Mouse (Mus musculus): ENCODE data around the gene Uchl5. TPM values are rescaled to one million over a fixed set of nuclear protein-coding genes. Genes with fewer than 3 reads are reported as not detected.

Uchl5 gene
- total RNA-seq (2022) = 10 to 100 TPM; 15.6 to 21.7 (median 18.2) TPM

DNA sequence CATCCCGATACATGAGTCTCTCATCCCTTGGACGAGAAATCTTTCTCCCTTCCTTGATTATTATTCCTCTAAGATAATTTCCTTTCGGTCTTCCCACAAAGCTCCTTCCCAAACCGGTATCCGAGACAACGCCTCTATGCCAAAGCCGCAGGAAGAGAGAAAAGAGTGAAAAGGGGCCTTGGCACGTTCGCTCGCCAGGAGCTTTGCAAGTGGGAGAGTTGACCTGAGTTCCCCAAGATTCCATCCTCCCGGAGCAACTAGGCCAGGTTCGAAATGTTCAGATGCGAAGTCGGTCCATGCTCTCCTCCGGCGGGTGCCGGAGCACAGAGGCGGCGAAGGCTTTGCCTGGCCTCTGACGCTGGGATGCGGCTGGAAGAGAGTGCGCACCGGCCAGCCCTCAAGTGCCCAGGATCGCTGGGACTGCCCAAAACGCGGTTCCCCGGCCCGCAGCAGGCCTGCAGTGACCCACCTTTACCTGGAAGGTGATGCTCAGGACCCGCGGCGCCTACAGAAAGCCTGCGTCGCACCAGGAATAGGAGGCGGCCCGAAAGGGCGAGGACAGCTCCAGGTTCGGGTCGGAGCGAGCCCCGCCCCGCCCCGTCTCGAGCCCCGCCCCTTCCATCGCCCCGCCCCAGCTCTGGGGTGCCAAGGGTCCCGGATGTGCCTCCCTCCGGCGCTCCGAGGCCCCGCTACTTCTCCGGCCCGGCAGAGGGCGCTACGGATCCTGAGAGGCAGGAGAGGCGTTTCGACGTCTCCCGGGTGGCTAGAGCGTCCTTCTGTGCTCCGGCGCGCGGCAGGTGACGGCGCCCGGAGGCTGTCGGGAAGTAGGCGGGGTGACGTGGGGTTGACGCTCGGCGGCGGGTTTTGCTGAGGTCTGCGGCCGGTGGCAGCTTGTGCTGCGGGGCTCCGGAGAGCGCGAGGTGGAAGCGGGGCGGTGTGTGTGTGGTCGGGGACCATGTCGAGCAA lies at the start of gene Uchl5, which contains the start of gene Trove2:
TSS of gene Uchl5 (plus strand) at position 827 of the 966 bp plus-strand sequence.
TSS of gene Trove2 (minus strand) at position 623 of the 966 bp plus-strand sequence.
- DNase-seq (ENCODE audit: low spot score) = peak; percentile 98

DNA sequence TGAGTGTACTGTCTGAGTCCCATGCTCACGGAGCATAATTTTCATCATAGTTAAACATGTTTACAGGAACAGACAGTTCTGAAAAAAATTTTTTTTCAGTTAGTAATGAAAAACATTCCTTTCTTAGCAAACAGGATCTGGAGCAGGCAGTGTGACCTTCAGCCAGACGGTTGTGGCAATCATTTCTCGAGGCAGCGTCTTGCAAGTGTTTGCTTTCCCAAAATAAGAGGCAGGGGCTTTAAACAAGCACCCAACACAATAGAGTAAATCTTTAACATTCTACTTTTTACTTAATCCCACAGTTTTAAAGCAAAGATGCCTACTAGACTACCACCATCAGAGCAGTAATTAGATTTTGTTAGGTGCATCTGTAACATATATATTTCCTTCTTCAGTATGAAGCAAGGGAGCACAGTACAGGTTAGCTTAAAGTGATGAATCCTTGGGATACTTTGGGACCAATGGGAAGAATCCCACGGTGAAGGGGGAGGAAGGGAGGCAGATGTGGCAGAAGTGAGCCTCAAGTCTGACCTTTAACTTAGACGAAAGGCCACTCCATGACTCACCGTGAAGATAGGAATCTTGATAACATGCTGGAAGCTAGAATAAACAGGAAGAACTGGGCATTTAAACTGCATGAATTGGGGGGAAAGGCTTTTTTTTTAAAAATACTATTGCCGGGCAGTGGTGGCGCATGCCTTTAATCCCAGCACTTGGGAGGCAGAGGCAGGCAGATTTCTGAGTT lies 49.2 kb upstream of the Uchl5 start:
- DNase-seq (ENCODE audit: low spot score) = no peak

DNA sequence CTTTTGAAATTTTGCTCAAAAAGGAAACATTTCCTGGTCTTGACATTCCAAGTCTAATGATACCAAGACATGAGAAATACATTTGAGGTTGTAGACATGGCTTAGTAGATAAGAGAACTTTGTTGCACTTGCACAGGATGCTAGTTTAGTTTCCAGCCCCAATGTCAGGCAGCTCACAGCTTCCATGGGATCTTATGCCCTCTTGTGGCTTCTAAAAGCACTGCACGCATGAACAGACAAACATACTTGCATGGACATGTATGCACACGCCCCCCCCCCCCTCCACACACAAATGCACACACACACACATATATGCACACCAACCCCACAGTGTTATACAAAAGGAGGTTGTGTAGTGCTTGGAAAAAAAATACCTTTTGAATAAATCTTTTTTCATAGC lies 46.2 kb upstream of the Uchl5 start:
- no peak for DNase-seq (ENCODE audit: low spot score)

DNA sequence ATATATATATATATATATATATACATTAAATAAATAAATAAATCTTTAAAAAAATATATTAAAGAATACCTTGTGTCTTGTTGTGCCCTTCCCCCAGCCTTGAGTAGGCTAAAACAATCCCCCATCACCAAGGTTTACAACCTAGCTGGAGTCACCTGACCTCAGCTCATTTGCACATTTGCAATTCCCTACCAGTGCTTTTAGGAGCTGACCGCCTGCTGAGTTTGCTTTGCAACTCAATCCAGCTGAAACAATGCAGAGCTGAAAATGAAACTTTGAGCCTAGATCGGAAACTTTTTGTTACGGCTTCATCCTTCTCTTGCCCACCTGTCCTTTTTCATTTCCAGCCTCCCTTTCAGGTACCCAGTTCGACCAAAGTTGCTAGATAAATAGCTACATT lies 45.4 kb upstream of the Uchl5 start:
- DNase-seq (ENCODE audit: low spot score) = no peak

DNA sequence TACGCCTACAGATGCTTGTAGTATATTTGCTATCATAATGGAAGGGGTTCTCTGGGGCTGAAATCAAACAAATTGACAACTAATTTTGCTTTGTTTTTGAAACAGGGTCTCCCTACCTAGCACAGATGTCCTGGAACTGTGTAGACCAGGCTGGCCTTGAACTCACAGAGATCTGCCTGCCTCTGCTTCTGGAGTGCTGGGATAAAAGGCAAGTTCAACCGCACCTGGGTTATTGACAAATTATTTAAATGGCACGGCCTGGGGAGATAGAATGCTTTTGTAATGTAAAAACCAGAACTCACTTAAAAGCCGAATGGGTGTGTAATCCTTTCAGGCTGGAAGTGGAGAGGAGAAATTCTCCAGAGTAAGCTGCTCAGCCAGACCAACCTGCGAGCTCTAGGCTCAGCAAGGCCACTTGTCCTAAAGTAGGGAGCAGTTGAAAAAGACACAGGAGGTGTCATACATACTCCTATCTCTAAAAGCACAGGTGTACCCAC lies 43.1 kb upstream of the Uchl5 start:
- DNase-seq (ENCODE audit: low spot score) = no peak

DNA sequence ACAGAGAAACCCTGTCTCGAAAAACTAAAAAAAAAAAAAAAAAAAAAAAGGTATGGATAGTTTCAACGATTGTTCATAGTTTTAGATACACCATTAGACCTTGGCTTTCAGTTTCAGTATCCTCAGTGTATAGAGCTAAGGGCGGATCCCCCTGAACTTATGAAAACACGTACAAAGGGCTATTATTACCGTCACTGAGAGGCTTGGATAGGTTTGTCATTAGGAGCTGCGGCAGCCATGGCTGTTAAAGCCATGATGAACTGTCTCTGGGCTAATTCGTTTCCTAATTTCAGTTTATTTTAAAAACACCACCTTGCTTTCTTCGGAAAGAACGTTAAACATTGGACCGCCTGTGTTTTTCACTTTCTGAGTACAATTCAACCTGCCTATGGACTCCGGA lies 38.3 kb upstream of the Uchl5 start:
- no peak for DNase-seq (ENCODE audit: low spot score)

DNA sequence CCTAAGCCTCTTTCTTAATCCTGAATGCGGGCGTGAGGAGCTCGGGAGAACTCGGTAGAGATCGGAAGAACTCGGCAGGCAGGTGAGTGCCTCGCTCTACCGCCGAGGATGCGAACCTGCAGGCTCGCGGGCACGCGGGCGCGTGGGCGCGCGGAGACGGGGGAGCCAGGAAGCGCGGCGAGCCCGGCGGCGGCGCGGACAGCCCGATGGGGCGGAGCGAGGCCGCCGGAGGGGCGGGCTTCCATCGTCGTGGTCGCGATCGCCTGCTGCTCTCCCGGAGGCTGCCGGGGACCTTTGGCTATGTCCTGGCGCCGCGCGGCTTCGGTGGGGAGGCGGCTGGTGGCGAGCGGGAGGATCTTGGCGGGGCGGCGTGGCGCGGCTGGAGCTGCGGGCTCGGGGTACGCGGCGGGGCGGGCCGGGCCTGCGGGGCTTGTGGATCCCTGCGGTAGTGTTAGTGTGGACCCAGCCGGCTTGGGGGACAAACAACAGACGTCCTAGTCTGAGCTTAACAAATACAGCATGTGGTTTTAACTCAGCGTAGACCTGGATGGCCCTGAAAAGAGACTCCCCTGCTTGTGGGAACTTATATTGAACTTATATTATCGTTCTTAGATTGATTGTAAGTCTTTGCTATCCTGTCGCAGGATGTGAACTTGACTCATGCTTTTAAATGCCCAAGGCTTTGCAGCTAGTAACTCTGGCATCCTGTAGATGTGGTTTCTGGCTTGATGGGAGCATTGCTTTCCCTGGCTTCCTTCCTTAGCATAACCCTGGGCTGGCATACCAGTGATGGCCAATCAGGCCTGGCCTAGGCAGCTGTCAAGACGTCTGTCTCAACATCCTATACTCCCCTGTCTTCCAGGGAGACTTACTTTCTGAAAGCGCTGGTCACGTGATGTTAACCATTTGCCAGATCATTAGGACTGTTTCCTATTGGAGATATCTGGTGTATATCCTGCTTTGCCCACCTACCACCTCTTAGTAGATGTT lies 37.4 kb upstream of the Uchl5 start:
- DNase-seq (ENCODE audit: low spot score) = peak; percentile 66

DNA sequence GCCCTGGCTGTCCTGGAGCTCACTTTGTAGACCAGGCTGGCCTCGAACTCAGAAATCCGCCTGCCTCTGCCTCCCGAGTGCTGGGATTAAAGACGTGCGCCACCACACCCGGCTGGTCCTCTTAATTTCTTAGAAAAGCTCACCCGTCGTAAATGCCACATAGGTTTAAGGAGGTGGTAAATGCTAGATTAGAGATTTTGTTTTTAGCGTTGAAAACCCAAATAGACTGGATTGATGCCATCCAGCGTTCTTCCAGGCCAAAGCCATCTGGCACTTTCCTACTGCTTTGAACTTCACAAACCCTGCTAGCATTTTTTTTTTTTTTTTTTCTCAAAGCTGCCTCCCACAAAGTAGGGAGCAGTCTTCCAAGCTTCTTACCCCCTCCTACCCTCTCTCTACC lies 36.5 kb upstream of the Uchl5 start:
- no peak for DNase-seq (ENCODE audit: low spot score)

DNA sequence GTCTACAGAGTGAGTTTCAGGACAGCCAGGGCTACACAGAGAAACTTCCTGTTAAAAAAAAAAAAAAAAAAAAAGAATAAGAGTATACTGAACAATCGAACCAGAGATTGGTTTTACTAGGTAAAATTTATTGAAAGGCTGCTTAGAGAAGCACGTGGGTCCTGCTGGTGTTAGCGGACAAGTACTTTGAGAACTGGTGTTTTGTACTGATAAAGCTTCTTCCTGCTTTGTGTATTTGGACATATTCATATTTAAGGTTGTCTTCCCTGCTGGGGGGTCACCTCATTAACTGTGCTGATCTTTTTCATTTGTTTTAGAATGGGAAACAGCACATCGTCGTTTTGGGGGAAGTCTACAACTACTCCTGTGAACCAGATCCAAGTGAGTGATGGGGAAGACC lies 35.7 kb upstream of the Uchl5 start:
- no peak for DNase-seq (ENCODE audit: low spot score)

DNA sequence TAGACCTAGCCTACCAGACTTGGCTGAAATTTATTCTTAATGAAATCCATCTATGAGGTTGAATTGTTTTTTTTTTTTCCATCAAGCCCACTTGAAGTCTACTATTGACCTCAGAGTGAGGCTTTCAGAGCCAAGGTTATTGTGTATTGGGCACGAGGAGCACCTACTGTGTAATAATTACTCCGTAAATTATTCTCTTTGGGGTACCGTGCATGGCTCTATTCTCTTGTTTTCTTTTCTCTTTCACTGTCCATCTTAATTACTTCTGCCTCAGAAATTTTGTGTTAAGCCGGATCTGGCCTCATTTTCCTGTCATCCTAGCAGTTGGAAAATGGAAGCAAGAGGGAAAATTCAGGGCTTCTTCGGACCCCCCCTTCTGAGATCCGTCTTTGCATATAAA lies 34.9 kb upstream of the Uchl5 start:
- DNase-seq (ENCODE audit: low spot score) = no peak

DNA sequence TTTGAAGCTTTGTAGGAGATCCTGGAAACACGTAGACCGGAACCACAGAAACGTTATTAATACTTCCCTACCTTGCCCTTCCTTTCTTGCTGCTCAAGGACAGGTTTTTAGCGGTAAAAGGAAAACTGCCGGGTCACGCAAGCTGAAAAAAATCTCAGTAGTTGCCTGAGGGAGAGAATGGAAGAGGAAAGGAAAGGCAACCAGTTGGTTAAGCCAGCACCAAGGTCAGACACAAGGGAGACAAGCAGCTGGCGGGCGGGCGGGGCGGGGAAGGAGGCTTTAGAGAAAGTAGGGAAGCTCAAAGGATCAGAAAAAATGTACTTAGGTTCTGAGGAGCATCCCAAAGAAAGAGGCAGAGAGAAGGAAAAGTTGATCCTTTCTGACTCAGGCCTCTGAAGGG lies 31.2 kb upstream of the Uchl5 start:
- no peak for DNase-seq (ENCODE audit: low spot score)

DNA sequence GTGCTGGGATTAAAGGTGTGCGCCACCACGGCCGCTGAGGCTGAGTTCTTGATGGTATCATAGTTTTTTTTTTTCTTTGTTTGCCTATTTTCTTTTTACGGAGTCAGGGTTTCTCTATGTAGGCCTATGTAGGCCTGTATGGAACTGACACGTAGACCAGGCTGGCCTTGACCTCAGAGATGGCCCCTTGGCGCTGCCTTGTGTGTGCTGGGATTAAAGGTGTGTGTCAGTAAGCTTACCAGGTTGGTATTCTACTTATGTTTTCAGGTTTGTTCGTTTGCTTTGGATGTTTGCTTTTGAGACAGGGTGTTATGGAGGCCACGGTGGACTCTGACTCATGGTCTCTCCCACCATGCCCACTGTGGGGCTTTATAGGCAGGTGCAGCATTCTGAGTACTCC lies 14.9 kb upstream of the Uchl5 start:
- DNase-seq (ENCODE audit: low spot score) = no peak

DNA sequence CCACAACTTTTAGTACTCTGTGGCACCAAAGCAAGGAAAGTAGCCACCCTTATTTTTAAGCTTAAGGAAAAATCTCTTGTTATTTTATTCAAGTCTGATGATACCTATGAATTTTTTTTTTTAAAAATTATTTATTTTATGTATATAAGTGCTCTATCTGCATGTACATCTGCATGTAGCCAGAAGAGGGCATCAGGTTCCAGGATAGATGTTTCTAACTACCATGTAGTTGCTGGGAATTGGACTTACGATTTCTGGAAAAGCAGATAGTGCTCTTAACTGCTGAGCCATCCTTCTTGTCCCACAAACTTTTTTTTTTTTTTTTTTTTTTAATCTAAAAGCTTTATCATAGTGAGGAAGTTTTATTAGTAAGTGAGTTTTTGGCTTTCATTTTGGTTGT lies 12.6 kb upstream of the Uchl5 start:
- DNase-seq (ENCODE audit: low spot score) = no peak

DNA sequence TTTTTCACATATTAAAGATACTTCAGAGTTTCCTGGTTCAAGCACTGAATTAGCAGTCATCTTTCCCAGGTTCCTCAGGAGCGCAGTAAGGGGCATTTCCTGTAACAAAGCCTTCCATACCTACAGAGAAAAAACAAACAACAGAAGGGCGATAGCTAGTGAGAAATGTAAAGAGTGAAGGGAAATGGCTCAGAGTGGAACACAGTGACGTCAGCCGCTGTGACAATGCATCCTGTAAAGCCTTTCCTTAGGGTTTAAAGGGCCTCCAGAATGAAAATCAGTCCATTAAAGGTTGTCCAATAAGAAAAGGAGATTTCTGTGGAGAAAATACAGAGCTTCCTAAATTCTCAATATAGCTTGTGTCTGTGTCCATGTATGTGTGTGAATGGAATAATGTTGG lies 11.3 kb upstream of the Uchl5 start:
- DNase-seq (ENCODE audit: low spot score) = no peak

DNA sequence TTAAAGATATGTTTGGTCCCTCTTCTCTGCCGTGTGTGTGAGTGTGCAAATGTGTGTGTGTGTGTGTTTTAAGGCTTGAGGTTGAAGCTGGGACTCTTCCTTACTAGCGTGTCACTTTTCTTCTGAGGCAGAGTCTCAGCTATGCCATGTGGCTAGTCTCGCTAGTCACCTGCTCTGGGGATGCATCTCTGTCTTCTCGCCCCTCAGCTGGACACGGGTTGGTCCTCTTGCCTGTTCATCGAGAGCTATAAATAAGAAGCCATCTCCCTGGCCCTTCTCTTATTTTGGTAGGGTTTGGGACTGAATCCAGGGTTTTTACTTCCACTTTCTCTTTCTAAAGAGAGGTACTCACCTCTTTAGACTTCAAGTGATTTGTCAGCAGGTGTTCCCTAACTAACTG lies 10.8 kb upstream of the Uchl5 start:
- no peak for DNase-seq (ENCODE audit: low spot score)

DNA sequence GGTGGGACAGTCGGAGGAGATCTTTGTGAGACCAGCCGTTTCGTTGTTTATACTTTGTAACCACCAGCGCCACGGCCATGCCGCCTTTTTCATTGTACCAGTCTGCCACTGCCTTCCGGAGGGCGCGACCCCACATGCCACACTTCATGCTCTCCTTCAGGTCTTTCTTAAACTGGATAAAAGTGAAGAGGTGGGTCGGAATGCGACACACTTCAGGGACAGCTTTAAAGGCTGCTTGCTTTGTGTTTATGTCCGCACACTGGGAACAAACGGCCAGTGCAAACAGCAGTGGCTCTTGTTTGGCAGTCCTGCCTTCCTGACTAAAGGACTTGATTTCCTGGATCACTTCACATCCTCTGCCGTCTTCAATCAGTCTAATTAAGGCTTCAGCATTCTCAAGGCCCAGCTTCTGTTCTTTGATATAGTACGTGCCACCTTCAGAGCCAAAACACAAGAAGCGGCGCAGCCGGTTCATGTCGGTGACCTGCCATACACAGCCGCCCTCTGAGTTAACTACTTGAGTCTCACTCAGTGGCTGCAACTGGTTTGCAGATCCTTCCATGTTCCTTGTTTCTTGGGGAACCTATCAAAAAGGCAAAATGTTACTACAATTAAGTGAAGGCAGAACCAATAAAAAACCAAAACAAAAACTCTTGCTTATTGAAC lies 6.5 kb upstream of the Uchl5 start:
- no peak for DNase-seq (ENCODE audit: low spot score)

DNA sequence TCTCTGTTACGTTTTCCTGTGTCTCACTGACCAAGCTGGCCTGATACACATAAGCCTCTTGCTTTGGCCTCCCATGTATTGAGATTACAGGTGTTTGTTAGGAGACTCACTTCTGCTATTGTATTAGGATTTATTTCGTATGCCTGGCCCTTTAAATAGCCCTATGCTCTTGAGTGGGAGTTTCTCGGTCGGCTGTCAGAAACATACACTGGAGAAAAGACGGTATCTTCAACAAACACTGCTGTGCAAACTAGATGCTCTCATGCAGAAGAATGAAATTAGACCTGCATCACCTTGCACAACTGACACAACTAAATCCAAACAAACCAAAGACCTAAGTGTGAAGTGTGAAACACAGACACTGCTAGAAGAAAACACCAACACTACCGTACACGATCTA lies 4.0 kb upstream of the Uchl5 start:
- no peak for DNase-seq (ENCODE audit: low spot score)

DNA sequence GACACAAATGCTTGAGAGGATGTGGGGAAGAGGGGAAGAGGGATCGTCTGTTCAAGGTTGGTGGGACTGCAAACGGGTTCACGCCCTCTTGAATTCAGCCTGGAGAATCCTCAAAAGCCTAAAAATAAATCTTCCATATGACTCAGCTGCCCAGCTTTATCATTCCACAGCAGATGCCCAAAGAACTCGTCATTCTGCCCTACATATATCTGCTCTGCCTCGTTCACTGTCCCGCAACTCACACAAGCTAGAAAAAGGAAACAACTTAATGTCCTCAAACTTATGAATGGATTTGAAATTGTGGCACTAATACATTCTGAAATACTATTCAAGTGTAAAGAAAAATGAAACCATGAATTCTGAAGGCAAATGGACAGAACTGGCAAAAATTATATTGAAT lies 3.2 kb upstream of the Uchl5 start:
- no peak for DNase-seq (ENCODE audit: low spot score)

DNA sequence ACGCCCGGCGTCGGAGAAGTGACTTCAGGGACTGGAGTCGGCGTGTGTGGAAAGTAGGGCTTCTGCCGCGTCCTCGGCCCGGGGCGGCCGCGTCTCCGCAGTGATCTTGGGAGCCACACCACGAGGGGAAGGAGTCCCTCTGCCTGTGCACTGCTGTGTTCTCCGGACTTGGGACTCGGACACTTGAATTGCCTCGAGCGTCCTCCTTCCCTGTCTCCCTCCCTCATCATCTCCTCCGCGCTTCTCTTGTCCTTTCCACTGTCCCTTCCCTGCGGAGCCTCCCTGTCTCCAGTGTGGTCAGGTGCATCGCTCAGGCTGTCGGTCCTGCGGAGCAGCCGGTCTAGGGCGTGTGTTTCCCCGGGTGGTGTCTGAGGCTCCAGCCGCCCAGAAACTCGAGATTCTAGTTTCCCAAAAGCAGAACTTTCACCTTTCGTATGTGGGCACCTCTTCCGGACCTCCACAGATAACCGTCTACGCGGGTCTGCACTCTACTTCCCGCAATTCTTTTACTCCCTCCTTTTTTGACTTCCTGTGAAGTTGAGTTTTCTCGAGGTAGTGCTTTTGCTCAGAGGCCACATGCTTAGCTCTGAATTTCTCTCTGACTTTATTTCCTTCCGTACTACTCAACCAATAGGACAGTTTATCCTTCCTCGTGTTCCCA lies 616 bp downstream of the Uchl5 start:
- DNase-seq (ENCODE audit: low spot score) = peak; percentile 10

DNA sequence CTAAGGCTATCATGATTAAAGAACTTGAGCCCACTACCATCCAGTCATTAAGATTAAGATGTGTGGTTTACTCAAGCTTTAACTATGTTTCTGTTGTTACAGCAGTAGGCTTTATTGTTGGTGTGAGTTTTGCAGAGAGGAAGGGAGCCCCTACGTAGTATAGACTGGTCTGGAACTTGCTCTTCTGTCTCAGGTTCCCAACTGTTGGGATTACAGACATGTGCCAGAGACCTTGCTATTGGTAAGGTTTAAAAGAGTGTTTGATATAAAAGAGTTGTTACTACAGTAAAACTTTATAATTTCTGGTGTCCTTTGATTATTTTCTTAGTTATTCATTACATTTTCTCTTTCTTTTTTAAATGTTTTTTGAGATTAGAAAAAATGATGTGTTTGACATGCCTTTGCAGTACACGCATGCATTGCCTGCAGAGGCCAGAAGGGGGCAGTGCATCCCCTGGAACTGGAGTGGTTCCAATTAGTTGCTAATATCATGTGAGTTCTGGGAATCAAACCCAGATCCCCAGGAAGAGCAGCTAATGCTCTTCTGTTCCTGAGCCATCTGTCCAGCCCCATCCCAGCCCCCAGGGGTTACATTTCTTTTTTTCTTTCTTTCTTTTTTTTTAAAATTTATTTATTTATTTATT lies 11.6 kb downstream of the Uchl5 start:
- DNase-seq (ENCODE audit: low spot score) = peak; percentile 26

Measured in heart, adult 8-10 months (tissue).